Mouse (Mus musculus) small intestine, adult 2 months (tissue): Measurements from ENCODE around the gene Alox12.

Experiments used
- CTCF ChIP-seq: fragments of 200-500 bp; IDR thresholded peaks from 2 replicates; pipeline ENCODE4 v1.5.1; 2012; ENCODE audit warnings: low read depth, mild to moderate bottlenecking, control low read depth, inconsistent platforms, low read length, moderate library complexity, mixed read lengths; ENCODE audit not compliant: insufficient replicate concordance, insufficient read length; ENCODE audit errors: extremely low read depth
- POLR2A ChIP-seq: fragments of 200-500 bp; IDR thresholded peaks from 2 replicates; pipeline ENCODE4 v1.6.1; 2012; ENCODE audit warnings: low read depth, mild to moderate bottlenecking, control low read depth, inconsistent platforms, low read length, moderate library complexity

DNA sequence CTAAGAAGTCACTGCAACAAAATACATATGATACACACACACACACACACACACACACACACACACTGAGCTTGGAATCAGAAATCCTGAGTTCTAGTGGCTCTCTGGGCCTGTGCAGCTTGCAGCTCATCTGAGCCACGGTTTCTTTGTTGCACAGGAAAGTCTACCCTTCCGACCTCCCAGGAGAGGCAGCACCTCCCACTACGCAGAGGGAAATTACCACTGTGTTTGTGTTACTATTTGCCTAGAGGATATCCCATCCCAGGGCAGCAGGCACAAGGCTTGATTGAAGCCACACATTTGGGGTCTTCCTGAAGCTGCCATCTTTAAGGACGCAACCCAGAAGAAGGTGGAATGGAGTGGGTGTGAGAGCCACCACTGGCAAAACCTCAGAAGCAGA lies 42.3 kb upstream of the Alox12 start:
- TF ChIP-seq CTCF (no peak), POLR2A (no peak)
